Mouse (Mus musculus): Measurements from ENCODE around the gene Dnah7b. TPM values are rescaled to one million over a fixed set of nuclear protein-coding genes. Genes with fewer than 3 reads are reported as not detected.
A peak's percentile ranks its signal among the peaks of the same experiment; 100 is the strongest.
"Not testable (repeated sequence)": the region's sequence is repeated elsewhere in the genome, so short reads cannot be mapped to it uniquely, and the experiment has no call there.

Dnah7b gene
- polyA plus RNA-seq (2014; fragmentation: Nextera tagmentation; extraction: Ambion mirVana), result 3.0 and 3.8 TPM in 2 replicates

GRCm38 (mm10) chr1:46066015-46066414 is at the start of gene Dnah7b:
Dnah7b (plus strand) TSS chr1:46066315.
- no peak for ATAC-seq (replicated peaks; ENCODE audit: insufficient number of reproducible peaks, low FRiP score, low TSS enrichment)
- Histone ChIP-seq H3K4me2 (peak within 1 kb of the TSS; percentile 62), H3K4me3 (ENCODE audit: low read depth, low read length) (peak within 1 kb of the TSS; percentile 61), H3K4me1 (ENCODE audit: control insufficient read depth, insufficient read depth, low read length) (no peaks in the 10 kb centered on the region), H3K9me3 (replicated peaks; ENCODE audit: control insufficient read depth, low read length) (no peaks in the 10 kb centered on the region), H3K36me3 (ENCODE audit: control insufficient read depth, insufficient read depth, low read length) (no peaks in the 10 kb centered on the region), H3K27ac (ENCODE audit: low read depth, low read length) (peak within 1 kb of the TSS; percentile 84), H3K27me3 (ENCODE audit: control insufficient read depth, insufficient read depth, low read length) (no peaks in the 10 kb centered on the region), H3K9ac (ENCODE audit: low read depth, low read length) (peak within 1 kb of the TSS; percentile 84)
- WGBS (ENCODE audit: insufficient replicate concordance), result 39% methylated on average over 1 of the region's 1 CpGs

- H3K4me1 ChIP-seq (ENCODE audit: control insufficient read depth, insufficient read depth, low read length), result no peaks in the 10 kb centered on the region
- no peaks in the 10 kb centered on the region for H3K36me3 ChIP-seq (ENCODE audit: control insufficient read depth, insufficient read depth, low read length)
- 41% methylated on average over 2 of the region's 2 CpGs for WGBS (ENCODE audit: insufficient replicate concordance)
- no peak overlapping the region for H3K27ac ChIP-seq (ENCODE audit: low read depth, low read length)
- no peak for ATAC-seq (replicated peaks; ENCODE audit: insufficient number of reproducible peaks, low FRiP score, low TSS enrichment)
- H3K4me3 ChIP-seq (ENCODE audit: low read depth, low read length), result no peak overlapping the region
- no peak overlapping the region for H3K4me2 ChIP-seq
- no peaks in the 10 kb centered on the region for H3K27me3 ChIP-seq (ENCODE audit: control insufficient read depth, insufficient read depth, low read length)
- H3K9ac ChIP-seq (ENCODE audit: low read depth, low read length), result no peak overlapping the region
- H3K9me3 ChIP-seq (replicated peaks; ENCODE audit: control insufficient read depth, low read length), result no peaks in the 10 kb centered on the region
These were observed 47.6 kb upstream of the Dnah7b start for GRCm38 (mm10) chr1:46018382-46018977.

GRCm38 (mm10) chr1:46022262-46022661 is 43.9 kb upstream of the Dnah7b start:
- Histone ChIP-seq H3K9me3 (replicated peaks; ENCODE audit: control insufficient read depth, low read length) (no peaks in the 10 kb centered on the region), H3K27me3 (ENCODE audit: control insufficient read depth, insufficient read depth, low read length) (no peaks in the 10 kb centered on the region), H3K27ac (ENCODE audit: low read depth, low read length) (no peak overlapping the region), H3K4me1 (ENCODE audit: control insufficient read depth, insufficient read depth, low read length) (no peaks in the 10 kb centered on the region), H3K9ac (ENCODE audit: low read depth, low read length) (no peak overlapping the region), H3K36me3 (ENCODE audit: control insufficient read depth, insufficient read depth, low read length) (no peaks in the 10 kb centered on the region), H3K4me3 (ENCODE audit: low read depth, low read length) (no peak overlapping the region), H3K4me2 (no peak overlapping the region)
- ATAC-seq (replicated peaks; ENCODE audit: insufficient number of reproducible peaks, low FRiP score, low TSS enrichment), result no peak
- 24% methylated on average over 2 of the region's 2 CpGs for WGBS (ENCODE audit: insufficient replicate concordance)

GRCm38 (mm10) chr1:46031993-46032555 is 34.0 kb upstream of the Dnah7b start:
- Histone ChIP-seq H3K4me1 (ENCODE audit: control insufficient read depth, insufficient read depth, low read length) (no peaks in the 10 kb centered on the region), H3K36me3 (ENCODE audit: control insufficient read depth, insufficient read depth, low read length) (no peaks in the 10 kb centered on the region), H3K9me3 (replicated peaks; ENCODE audit: control insufficient read depth, low read length) (no peaks in the 10 kb centered on the region), H3K9ac (ENCODE audit: low read depth, low read length) (no peak overlapping the region), H3K4me3 (ENCODE audit: low read depth, low read length) (no peak overlapping the region), H3K27me3 (ENCODE audit: control insufficient read depth, insufficient read depth, low read length) (no peaks in the 10 kb centered on the region), H3K27ac (ENCODE audit: low read depth, low read length) (no peak overlapping the region), H3K4me2 (no peak overlapping the region)
- ATAC-seq (replicated peaks; ENCODE audit: insufficient number of reproducible peaks, low FRiP score, low TSS enrichment), result no peak
- whole genome bisulfite sequencing (ENCODE audit: insufficient replicate concordance), result 70% methylated on average over 1 of the region's 1 CpGs

GRCm38 (mm10) chr1:46048188-46048587 is 17.9 kb upstream of the Dnah7b start:
- no peak for ATAC-seq (replicated peaks; ENCODE audit: insufficient number of reproducible peaks, low FRiP score, low TSS enrichment)

DNA sequence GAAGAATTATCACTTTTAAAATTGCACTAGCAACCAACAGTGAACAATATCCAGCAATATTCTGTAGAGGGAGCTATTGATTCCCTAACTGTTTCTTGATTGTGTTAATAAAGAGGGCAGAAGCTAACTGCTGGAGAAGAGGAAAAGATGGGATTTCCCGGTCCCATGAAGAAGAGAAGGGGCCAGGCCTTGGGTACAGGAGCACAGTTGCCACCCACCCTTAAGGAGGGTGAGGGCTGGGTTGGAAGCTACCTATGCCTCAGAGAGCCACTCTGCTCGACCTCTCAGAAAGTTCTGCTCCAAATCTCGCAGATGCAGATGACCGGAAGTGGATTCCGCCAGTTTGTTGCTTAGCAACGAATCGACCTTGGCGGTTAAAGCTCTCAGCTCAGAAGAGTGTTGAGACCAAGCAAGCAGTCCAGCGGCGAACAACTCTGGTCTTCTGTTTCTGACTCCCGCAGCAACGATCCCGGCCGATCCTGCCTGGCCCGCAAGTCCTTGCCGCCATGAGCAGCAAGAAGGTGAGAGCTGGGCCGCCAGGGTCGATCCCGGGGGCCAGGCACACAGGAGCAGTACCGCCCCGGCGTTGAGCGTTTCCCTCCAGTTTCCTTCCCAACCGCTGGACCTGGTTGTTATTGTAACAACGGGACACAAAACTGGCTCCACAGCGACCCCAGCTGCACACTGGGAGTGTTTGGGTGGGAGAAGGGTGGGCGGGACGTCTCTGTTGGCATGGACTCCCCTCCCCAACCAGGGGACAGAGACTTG is 553 bp downstream of the Dnah7b start:
- Histone ChIP-seq H3K36me3 (ENCODE audit: control insufficient read depth, insufficient read depth, low read length) (no peaks in the 10 kb centered on the region), H3K27ac (ENCODE audit: low read depth, low read length) (peak overlapping the region; percentile 84), H3K9ac (ENCODE audit: low read depth, low read length) (peak overlapping the region; percentile 84), H3K9me3 (replicated peaks; ENCODE audit: control insufficient read depth, low read length) (no peaks in the 10 kb centered on the region), H3K27me3 (ENCODE audit: control insufficient read depth, insufficient read depth, low read length) (no peaks in the 10 kb centered on the region), H3K4me1 (ENCODE audit: control insufficient read depth, insufficient read depth, low read length) (no peaks in the 10 kb centered on the region), H3K4me2 (peak overlapping the region; percentile 62), H3K4me3 (ENCODE audit: low read depth, low read length) (peak overlapping the region; percentile 61)
- WGBS (ENCODE audit: insufficient replicate concordance), result under 1% methylated on average over 28 of the region's 28 CpGs
- ATAC-seq (replicated peaks; ENCODE audit: insufficient number of reproducible peaks, low FRiP score, low TSS enrichment), result peak; percentile 87

More at GRCm38 (mm10) chr1:46048188-46048587, 17.9 kb upstream of the Dnah7b start:
- Histone ChIP-seq H3K4me2 (no peak overlapping the region), H3K27me3 (ENCODE audit: control insufficient read depth, insufficient read depth, low read length) (no peaks in the 10 kb centered on the region), H3K4me3 (ENCODE audit: low read depth, low read length) (no peak overlapping the region), H3K27ac (ENCODE audit: low read depth, low read length) (no peak overlapping the region), H3K4me1 (ENCODE audit: control insufficient read depth, insufficient read depth, low read length) (no peaks in the 10 kb centered on the region), H3K9me3 (replicated peaks; ENCODE audit: control insufficient read depth, low read length) (no peaks in the 10 kb centered on the region), H3K9ac (ENCODE audit: low read depth, low read length) (no peak overlapping the region), H3K36me3 (ENCODE audit: control insufficient read depth, insufficient read depth, low read length) (no peaks in the 10 kb centered on the region)

DNA sequence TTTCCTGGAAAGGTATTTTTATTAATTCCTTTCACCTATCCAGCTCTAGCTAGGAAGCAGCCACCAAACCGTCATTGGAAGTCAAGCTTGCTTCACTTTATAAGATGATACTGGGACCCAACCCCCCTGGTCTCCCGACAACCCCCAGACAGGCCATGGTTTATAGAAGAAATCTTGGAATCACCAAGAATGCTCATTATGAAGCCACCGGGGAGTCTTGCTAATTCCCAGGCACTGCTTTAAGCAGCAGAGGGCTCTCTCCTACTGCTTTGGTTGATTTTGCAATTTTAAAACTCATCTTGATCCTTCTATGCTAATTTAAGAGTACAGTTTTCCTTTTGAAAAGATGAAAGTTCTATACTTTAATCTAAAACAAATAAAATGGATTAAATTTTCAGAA is 2.7 kb downstream of the Dnah7b start:
- not testable (repeated sequence) for H3K9ac ChIP-seq (ENCODE audit: low read depth, low read length); H3K4me2 ChIP-seq; H3K4me3 ChIP-seq (ENCODE audit: low read depth, low read length); H3K9me3 ChIP-seq (replicated peaks; ENCODE audit: control insufficient read depth, low read length); H3K27ac ChIP-seq (ENCODE audit: low read depth, low read length); ATAC-seq (replicated peaks; ENCODE audit: insufficient number of reproducible peaks, low FRiP score, low TSS enrichment); H3K27me3 ChIP-seq (ENCODE audit: control insufficient read depth, insufficient read depth, low read length); H3K4me1 ChIP-seq (ENCODE audit: control insufficient read depth, insufficient read depth, low read length); H3K36me3 ChIP-seq (ENCODE audit: control insufficient read depth, insufficient read depth, low read length)
- 78% methylated on average over 3 of the region's 3 CpGs for WGBS (ENCODE audit: insufficient replicate concordance)

- H3K9me3 ChIP-seq (replicated peaks; ENCODE audit: control insufficient read depth, low read length), result no peaks in the 10 kb centered on the region
- 88% methylated on average over 2 of the region's 2 CpGs for WGBS (ENCODE audit: insufficient replicate concordance)
- no peak overlapping the region for H3K4me2 ChIP-seq
- no peak for ATAC-seq (replicated peaks; ENCODE audit: insufficient number of reproducible peaks, low FRiP score, low TSS enrichment)
- no peak overlapping the region for H3K4me3 ChIP-seq (ENCODE audit: low read depth, low read length)
- H3K27me3 ChIP-seq (ENCODE audit: control insufficient read depth, insufficient read depth, low read length), result no peaks in the 10 kb centered on the region
- no peaks in the 10 kb centered on the region for H3K4me1 ChIP-seq (ENCODE audit: control insufficient read depth, insufficient read depth, low read length)
- no peaks in the 10 kb centered on the region for H3K36me3 ChIP-seq (ENCODE audit: control insufficient read depth, insufficient read depth, low read length)
- no peak overlapping the region for H3K27ac ChIP-seq (ENCODE audit: low read depth, low read length)
- H3K9ac ChIP-seq (ENCODE audit: low read depth, low read length), result no peak overlapping the region
These were observed 11.8 kb downstream of the Dnah7b start for GRCm38 (mm10) chr1:46077891-46078290.
